Mouse (Mus musculus) liver, adult 2 months (tissue): Measurements from ENCODE around the gene Zc3h12c.

ENCODE experiments used
- CTCF ChIP-seq: fragments of 200-500 bp; IDR thresholded peaks from 2 replicates; pipeline ENCODE4 v1.5.1; 2011; ENCODE audit warnings: low read depth, low read length, control low read depth
- POLR2A ChIP-seq: fragments of 200-500 bp; IDR thresholded peaks from 2 replicates; pipeline ENCODE4 v1.6.1; 2011; ENCODE audit warnings: low read length, control low read depth; ENCODE audit not compliant: insufficient read depth; ENCODE audit errors: extremely low read depth

- no peak for TF ChIP-seq CTCF
- no peak for TF ChIP-seq POLR2A
Observed at GRCm38 (mm10) chr9:52188106-52188505, 19.7 kb upstream of the Zc3h12c start.
